Mouse (Mus musculus) thymus, postnatal 14 days (tissue): ENCODE measurements around the gene Slc43a3.

Experiments used
- DNase-seq: peaks from one replicate; pipeline ENCODE4 v3.0.0; 2021

The Slc43a3 gene

GRCm38 (mm10) chr2:84938249-84938946 lies 2.0 kb downstream of the Slc43a3 start:
- no peak for DNase-seq

- DNase-seq: no peak
These were observed 2.9 kb downstream of the Slc43a3 start for GRCm38 (mm10) chr2:84939306-84939705.

- no peak for DNase-seq
These were observed 3.3 kb downstream of the Slc43a3 start for GRCm38 (mm10) chr2:84939711-84940110.

- DNase-seq: no peak
These were observed 5.0 kb downstream of the Slc43a3 start for GRCm38 (mm10) chr2:84941332-84941731.

GRCm38 (mm10) chr2:84941795-84942194 lies 5.4 kb downstream of the Slc43a3 start:
- DNase-seq: no peak

- no peak for DNase-seq
These were observed 10.9 kb downstream of the Slc43a3 start for GRCm38 (mm10) chr2:84947154-84947771.

- no peak for DNase-seq
These were observed 11.9 kb downstream of the Slc43a3 start for GRCm38 (mm10) chr2:84948252-84948651.

GRCm38 (mm10) chr2:84948721-84949120 lies 12.3 kb downstream of the Slc43a3 start:
- no peak for DNase-seq

- no peak for DNase-seq
These were observed 14.6 kb downstream of the Slc43a3 start for GRCm38 (mm10) chr2:84951027-84951426.

- no peak for DNase-seq
These were observed 15.9 kb downstream of the Slc43a3 start for GRCm38 (mm10) chr2:84952251-84952650.

- DNase-seq: no peak
These were observed 16.3 kb downstream of the Slc43a3 start for GRCm38 (mm10) chr2:84952693-84953092.

GRCm38 (mm10) chr2:84955435-84955834 lies 19.1 kb downstream of the Slc43a3 start:
- no peak for DNase-seq

- DNase-seq: peak; percentile 67
These were observed 19.9 kb downstream of the Slc43a3 start for GRCm38 (mm10) chr2:84956274-84956673.

- DNase-seq: no peak
These were observed 22.3 kb downstream of the Slc43a3 start for GRCm38 (mm10) chr2:84958588-84959264.

- no peak for DNase-seq
These were observed 24.9 kb downstream of the Slc43a3 start for GRCm38 (mm10) chr2:84961300-84961699.

GRCm38 (mm10) chr2:84961901-84962300 lies 25.5 kb downstream of the Slc43a3 start:
- DNase-seq: no peak

- no peak for DNase-seq
These were observed 26.6 kb downstream of the Slc43a3 start for GRCm38 (mm10) chr2:84962906-84963507.

GRCm38 (mm10) chr2:84964111-84964801 lies 27.9 kb downstream of the Slc43a3 start:
- peak; percentile 16 for DNase-seq

- DNase-seq: no peak
These were observed 31.1 kb downstream of the Slc43a3 start for GRCm38 (mm10) chr2:84967318-84967991.

- no peak for DNase-seq
These were observed 39.2 kb downstream of the Slc43a3 start for GRCm38 (mm10) chr2:84975580-84975979.

- no peak for DNase-seq
These were observed 43.8 kb downstream of the Slc43a3 start, which contains the start of gene Prg2 for GRCm38 (mm10) chr2:84980188-84980587. TSS of gene Prg2 (plus strand) at chr2:84980461.

GRCm38 (mm10) chr2:84987930-84988329 lies 51.6 kb downstream of the Slc43a3 start, which contains the start of gene Prg3:
TSS of gene Prg3 (plus strand) at chr2:84988215.
- DNase-seq: no peak
